Mouse (Mus musculus): ENCODE data around the gene Adipor2.
A peak's percentile ranks its signal among the peaks of the same experiment; 100 is the strongest.

Adipor2 gene

DNA sequence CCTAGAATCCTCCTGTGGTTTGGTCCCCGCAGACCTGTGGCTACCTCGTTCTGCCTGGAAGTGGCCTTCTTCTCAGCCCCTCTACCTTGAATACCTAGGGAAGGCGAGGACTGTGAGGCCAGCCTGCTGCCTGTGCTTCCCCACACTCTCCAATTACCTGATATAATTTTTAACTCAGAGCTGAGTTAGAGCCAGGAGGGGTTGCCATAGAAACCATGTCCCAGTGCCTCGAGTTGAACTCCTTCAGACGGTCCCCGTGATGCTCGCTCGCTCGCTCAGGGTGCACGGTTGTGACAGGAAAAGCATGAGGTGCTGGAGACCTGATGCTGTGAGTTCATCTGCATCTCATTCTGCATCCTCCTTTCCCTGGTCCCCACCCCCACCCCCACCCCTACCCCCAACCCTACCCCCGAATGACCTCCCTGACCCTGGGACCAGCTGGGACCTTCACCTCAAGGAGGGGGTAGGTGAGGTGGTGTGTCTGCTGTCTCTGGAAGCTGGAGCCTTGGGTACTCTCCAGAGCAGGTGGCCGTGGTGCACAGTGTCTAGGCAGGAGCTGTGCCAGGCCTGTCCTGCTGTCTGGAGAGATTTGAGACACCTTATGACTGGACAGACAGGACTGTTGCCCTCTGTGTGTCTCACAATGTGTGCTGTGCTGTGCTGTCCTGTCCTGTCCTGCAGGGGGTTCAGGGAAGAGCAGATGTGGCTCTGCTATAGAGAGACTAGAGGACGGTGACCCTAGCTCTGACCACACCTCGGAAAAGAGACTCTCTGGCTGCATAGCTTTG, 103.7 kb downstream of the Adipor2 start:
- ATAC-seq (ENCODE audit: low TSS enrichment): peak; percentile 17; the same call in 1 of the 2 replicates

DNA sequence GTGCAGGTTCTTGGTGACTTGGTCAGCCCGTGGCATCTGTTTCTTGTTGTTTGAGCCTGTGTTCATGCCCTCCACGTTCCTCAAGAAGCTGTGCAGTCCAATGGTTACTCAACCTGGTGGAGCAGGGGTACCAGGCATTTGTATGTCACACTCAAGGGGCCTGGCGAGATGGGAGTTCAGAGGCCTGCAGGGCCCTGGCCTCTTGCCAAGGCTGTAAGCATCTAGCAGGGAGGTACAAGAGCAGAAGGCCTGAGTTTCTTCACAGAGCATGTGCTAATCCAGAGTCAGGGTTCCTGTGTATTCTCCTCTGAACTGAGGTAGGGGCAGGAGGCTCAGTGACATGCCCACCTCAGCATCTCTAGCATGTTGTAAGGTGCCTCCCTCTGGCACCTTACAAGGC, 104.4 kb downstream of the Adipor2 start:
- ATAC-seq (ENCODE audit: low TSS enrichment): no peak

DNA sequence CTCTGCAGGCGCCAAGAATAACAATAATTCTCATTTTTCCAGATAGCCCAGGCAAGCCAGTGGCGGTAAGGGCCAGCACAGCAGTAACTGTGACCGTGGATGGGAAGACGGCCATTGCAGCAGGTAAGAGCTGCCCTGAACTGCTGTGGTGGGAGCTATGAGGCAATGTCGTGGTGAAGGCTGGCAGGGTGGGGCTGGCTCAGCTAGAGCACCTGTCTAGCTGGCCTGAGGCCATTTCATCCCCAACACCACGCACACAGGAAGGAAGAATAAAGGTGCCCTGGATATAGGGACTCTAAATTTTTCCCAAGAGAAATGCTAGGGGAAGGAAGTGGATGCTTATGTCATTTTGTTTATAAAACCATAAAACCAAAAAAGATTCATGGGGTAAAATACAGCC, 105.1 kb downstream of the Adipor2 start:
- ATAC-seq (ENCODE audit: low TSS enrichment): no peak

DNA sequence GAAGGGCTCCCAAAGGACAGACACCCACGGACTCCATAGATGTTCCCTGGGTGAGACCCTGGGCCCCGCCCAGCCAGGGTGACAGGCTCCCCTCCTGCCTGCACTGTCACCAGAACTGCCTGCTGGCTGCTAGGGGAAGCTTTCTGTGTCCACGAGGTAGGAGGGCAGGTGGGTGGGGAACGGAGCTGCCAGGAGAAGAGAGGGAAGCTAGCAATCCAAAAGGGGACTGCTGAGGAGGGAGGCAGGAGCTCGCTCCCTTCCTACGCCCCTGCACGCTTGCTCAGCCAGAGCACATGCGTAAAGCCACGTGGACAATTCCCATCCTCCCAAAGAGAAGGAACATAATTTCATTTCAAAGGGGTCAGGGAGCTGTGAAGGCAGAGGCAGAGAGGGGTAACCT, 107.3 kb downstream of the Adipor2 start:
- ATAC-seq (ENCODE audit: low TSS enrichment): peak; percentile 74

DNA sequence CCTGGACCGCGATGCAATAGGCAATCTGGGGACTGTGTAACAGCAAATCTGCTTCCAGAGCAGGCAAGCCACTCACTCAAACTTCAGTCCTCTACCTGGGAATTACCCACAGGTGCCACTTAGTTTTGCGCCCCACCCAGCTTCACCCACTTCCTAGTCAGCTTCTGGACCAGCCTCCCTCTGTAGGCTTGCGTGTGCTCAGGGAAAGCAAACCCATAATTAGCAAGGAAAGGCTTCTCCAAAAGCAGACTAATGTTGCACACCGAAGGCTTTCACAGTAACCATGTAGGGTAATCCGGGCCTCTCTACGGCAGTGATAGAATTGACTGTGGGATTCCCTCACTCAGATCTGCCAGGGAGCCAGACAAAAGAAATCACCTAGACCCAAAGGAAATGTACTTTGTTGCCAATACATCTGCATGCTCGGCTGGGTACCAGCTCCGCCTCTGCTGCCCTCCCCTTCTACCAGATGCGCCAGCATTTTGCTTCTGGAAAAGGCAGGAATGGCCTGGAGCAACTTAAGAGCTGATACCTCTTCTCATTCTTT, 109.6 kb downstream of the Adipor2 start:
- peak; percentile 13; the same call in 1 of the 2 replicates for ATAC-seq (ENCODE audit: low TSS enrichment)

DNA sequence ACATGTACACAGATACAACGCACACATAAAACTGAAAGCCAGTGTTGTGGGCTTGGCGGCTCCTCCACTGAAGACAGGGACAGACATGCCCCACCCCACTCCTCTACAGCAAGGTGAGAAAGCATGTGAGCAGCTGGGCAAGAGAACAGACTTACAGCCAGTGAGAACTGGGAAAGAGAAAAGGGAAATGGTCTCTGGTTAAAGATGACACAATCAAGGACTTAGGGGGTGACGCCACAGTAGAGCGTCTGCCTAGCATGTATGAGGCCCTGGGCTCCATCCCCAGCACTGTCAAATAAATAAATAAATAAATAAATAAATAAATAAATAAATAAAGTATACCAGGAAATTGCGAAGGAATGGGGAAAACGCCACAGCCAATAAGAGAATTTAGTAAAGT, 114.2 kb downstream of the Adipor2 start:
- no peak for ATAC-seq (ENCODE audit: low TSS enrichment)

Measured in frontal cortex, adult (tissue).